Mouse (Mus musculus) liver, embryonic 14.5 days (tissue): ENCODE measurements at regions not wholly inside any gene's neighbourhood (a gene's known extent, or its start where the extent isn't known, plus 50 kb on each side); places are given as distances from the start of the nearest gene placed in this dataset.

ENCODE experiments used
- CTCF ChIP-seq: IDR thresholded peaks from 2 replicates; pipeline ENCODE4 v1.5.1; 2016; ENCODE audit warnings: antibody characterized with exemption, low read depth, control low read depth
- EP300 ChIP-seq: IDR thresholded peaks from 2 replicates; pipeline ENCODE4 v1.6.1; 2016; ENCODE audit warnings: antibody characterized with exemption, low read depth

DNA sequence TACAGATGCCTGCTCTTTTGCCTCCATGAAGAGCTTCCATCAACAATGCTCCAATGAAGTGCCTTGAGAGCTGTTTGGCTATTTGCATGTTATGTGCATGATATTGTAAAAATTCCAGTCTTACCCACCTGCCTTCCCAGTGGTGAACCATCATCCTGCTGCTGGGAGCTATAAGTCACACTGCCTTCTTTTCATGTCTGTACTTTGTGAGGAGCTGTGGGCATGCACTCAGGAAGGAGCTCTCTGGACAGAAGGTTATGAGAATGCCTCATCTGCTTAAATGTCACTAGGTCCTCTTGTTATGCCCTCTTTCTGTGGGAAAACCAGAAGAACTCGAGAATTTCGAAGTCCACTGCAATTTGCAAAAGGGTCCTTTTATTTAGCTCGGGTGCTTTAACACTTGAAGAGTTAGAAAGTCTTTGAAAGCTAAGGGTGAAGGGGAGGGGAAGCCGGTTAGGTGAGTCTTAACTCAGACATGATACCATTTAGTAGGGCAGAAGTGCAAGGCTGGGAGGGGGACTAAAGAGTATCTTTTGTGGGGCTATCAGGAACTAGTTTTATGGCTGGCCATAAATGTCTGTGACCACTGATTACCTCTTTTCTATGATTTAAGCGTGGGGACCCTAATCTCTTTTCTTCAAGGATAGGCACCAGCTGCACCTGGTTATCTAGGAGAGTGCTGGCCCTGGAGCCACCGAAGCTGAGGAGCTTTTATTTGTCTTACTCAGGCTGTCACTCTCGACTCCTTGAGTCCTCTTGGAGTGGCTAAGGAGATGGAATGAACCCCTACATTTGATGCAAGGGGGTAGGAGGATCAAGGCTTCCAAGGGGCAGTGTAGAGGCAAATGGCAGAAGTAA, 144.8 kb downstream of the Csl start:
- TF ChIP-seq CTCF (no peak), EP300 (no peak)
